Mouse (Mus musculus) forebrain, embryonic 14.5 days (tissue): ENCODE measurements at regions not wholly inside any gene's neighbourhood (a gene's known extent, or its start where the extent isn't known, plus 50 kb on each side); places are given as distances from the start of the nearest gene placed in this dataset.

Source experiments
- ATAC-seq: fragments of 200-750 bp; cut with Nextera tagmentation; 2 replicates; pipeline ENCODE4 v1.8.0; 2017; ENCODE audit warnings: mild to moderate bottlenecking, moderate library complexity
- DNase-seq: peaks from one replicate; pipeline ENCODE4 v3.0.0-alpha.2; 2015; ENCODE audit warnings: low spot score
- H3K27ac ChIP-seq: fragments of 300-500 bp; sonication (generic); 2 replicates; pipeline ENCODE4 v1.5.1; 2014; ENCODE audit warnings: low read depth, mild to moderate bottlenecking, control low read depth, low read length, moderate library complexity
- H3K27me3 ChIP-seq: fragments of 300-500 bp; sonication (generic); replicated peaks from 2 replicates; pipeline ENCODE4 v1.6.1; 2014; ENCODE audit warnings: low read length, control low read depth, mixed read lengths; ENCODE audit not compliant: control insufficient read depth, insufficient read depth
- H3K36me3 ChIP-seq: fragments of 300-500 bp; sonication (generic); 2 replicates; pipeline ENCODE4 v1.6.1; 2014; ENCODE audit warnings: low read length, control low read depth; ENCODE audit not compliant: control insufficient read depth, insufficient read depth
- H3K4me1 ChIP-seq: fragments of 300-500 bp; sonication (generic); 2 replicates; pipeline ENCODE4 v1.6.1; 2014; ENCODE audit warnings: antibody characterized with exemption, low read length, control low read depth; ENCODE audit not compliant: control insufficient read depth, insufficient read depth
- H3K4me2 ChIP-seq: fragments of 300-500 bp; sonication (generic); 2 replicates; pipeline ENCODE4 v1.6.1; 2014; ENCODE audit warnings: mild to moderate bottlenecking, control low read depth, low read length
- H3K4me3 ChIP-seq: fragments of 300-500 bp; sonication (generic); 2 replicates; pipeline ENCODE4 v1.5.1; 2014; ENCODE audit warnings: low read depth, low read length, control low read depth
- H3K9ac ChIP-seq: fragments of 300-500 bp; sonication (generic); 2 replicates; pipeline ENCODE4 v1.6.1; 2014; ENCODE audit warnings: mild to moderate bottlenecking, low read length, control low read depth, moderate library complexity
- H3K9me3 ChIP-seq: fragments of 300-500 bp; sonication (generic); replicated peaks from 2 replicates; pipeline ENCODE4 v1.6.1; 2016; ENCODE audit warnings: low read length, control low read depth, mixed read lengths; ENCODE audit not compliant: control insufficient read depth
- WGBS: fragments of 180-500 bp; shearing (Covaris S2); extraction: QIAGEN DNeasy Blood & Tissue Kit; methylation state at CpG from one replicate; pipeline ENCODE4 v1.1.7; 2014; 5-methylcytosine and 5-hydroxymethylcytosine counted together

DNA sequence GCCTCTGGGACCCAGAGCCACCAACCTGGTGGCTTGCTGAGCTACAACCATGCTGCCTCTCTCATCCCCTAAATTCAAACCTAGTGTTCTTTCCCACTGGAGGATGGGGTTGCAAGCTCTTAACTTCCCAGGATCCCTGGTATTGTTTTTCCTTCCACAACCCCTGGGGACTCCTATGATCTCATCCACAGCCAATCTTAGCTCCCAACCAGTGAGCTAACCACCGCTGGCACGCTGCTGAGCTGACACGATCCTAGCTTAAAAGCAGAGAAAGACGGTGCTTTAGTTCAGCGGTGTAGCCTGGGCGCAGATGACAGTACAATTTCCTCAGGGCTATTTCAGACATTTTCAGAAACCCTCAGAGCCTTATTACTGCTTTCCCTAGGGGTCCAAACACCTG lies 158.2 kb upstream of the Nectin1 start:
- Histone ChIP-seq H3K27me3 (no peaks in the 10 kb centered on the region), H3K4me1 (no peaks in the 10 kb centered on the region), H3K4me2 (no peak overlapping the region), H3K36me3 (no peaks in the 10 kb centered on the region), H3K9ac (no peak overlapping the region), H3K4me3 (no peak overlapping the region), H3K27ac (no peak overlapping the region), H3K9me3 (no peaks in the 10 kb centered on the region)
- DNase-seq = no peak
- ATAC-seq = no peak
- 55% methylated on average over 6 of the region's 6 CpGs for WGBS

DNA sequence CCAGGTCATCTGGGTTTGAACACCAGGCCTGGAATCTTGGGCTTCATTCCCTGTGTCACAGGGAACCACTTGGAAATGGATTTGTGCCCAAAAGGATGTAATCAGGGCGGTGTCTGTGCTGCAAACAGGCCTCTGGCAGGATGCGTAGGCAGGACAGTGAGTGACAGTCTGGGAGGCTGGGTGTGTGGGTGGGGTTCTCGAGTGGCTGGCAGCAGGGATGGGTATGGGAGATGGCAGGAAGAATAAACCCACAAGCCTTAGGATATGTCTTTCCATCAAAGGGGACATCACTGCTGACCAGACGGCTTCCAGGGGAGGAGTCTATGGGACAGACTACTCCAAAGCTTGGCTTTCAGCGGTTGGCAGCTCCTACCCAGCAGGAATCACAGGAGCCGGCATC lies 150.5 kb upstream of the Nectin1 start:
- Histone ChIP-seq H3K27me3 (no peaks in the 10 kb centered on the region), H3K9ac (no peak overlapping the region), H3K4me3 (no peak overlapping the region), H3K27ac (no peak overlapping the region), H3K4me2 (no peak overlapping the region), H3K9me3 (no peaks in the 10 kb centered on the region), H3K36me3 (no peaks in the 10 kb centered on the region), H3K4me1 (no peaks in the 10 kb centered on the region)
- WGBS = 76% methylated on average over 6 of the region's 6 CpGs
- no peak for DNase-seq
- no peak for ATAC-seq

DNA sequence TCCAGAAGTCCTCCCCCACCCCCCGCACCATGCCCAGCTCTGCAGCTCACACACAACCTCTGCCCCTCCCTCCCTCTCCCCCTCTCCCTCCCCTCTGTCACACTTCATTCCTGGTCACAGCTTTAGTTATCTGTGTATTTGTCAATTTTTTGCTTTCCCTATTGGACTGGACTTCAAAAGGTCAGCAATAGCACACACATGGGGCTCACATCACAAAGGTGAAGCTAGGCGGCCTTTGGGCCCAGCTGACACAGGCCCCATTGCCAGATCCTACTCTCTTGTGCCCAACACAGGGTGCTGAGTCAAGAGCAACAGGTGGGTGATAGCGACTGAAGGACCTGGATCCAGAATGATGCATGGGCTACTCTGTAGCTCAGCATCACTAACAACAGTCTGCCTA lies 149.0 kb upstream of the Nectin1 start:
- no peak for ATAC-seq
- WGBS = 89% methylated on average over 3 of the region's 3 CpGs
- no peak overlapping the region for H3K4me2 ChIP-seq
- no peaks in the 10 kb centered on the region for H3K36me3 ChIP-seq
- no peaks in the 10 kb centered on the region for H3K27me3 ChIP-seq
- H3K9ac ChIP-seq = no peak overlapping the region
- no peaks in the 10 kb centered on the region for H3K9me3 ChIP-seq
- no peak overlapping the region for H3K4me3 ChIP-seq
- DNase-seq = no peak
- H3K4me1 ChIP-seq = no peaks in the 10 kb centered on the region
- H3K27ac ChIP-seq = no peak overlapping the region

DNA sequence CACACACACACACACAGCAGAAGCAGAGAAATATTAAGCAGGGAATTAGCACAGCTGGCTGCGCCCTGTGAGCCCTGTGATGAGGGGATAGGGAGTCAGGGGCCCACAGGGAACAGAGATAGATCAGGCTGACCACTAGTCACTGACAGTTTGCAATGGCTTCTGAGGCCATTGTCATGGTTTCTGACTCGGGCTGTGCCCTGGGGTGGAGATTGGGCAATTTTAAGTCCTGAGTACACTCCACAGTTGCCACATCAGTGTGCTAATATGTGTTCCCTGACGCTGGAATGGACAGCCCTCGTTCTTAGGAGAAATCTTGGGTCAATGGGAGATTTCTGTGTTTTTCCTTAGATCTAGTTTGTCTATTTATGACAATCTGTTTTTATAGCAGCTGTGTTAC lies 148.3 kb upstream of the Nectin1 start:
- 79% methylated on average over 4 of the region's 4 CpGs for WGBS
- DNase-seq = no peak

DNA sequence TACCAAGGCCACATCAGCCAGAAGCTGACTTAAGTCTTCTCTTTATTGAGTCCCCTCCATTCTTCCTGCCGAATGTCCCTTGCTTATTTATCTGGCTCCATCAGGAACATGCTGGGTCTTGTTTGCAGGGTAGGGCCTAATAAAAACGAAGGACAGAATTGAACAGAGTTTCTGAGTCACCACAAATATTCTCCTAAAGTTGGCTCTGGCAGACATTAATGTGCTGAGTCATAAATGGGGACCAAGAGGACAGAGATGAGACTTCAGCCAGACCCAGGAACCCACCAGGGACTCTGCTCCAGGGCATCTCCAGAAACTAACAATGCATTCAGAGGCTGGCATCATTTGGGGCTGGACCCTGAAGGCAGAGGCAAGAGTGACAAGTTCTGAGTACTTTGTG lies 143.4 kb upstream of the Nectin1 start:
- no peak for ATAC-seq
- no peak overlapping the region for H3K4me3 ChIP-seq
- H3K27ac ChIP-seq = no peak overlapping the region
- H3K9me3 ChIP-seq = no peaks in the 10 kb centered on the region; the same call in 1 of the 2 replicates
- 78% methylated on average over 2 of the region's 2 CpGs for WGBS
- H3K27me3 ChIP-seq = no peaks in the 10 kb centered on the region
- H3K4me2 ChIP-seq = no peak overlapping the region
- no peaks in the 10 kb centered on the region for H3K4me1 ChIP-seq
- H3K36me3 ChIP-seq = no peaks in the 10 kb centered on the region
- H3K9ac ChIP-seq = no peak overlapping the region
- no peak for DNase-seq

More for the DNA sequence above, 148.3 kb upstream of the Nectin1 start:
- no peaks in the 10 kb centered on the region for H3K9me3 ChIP-seq
- H3K36me3 ChIP-seq = no peaks in the 10 kb centered on the region
- ATAC-seq = no peak
- no peak overlapping the region for H3K27ac ChIP-seq
- H3K4me3 ChIP-seq = no peak overlapping the region
- no peaks in the 10 kb centered on the region for H3K4me1 ChIP-seq
- no peaks in the 10 kb centered on the region for H3K27me3 ChIP-seq
- H3K4me2 ChIP-seq = no peak overlapping the region
- no peak overlapping the region for H3K9ac ChIP-seq

DNA sequence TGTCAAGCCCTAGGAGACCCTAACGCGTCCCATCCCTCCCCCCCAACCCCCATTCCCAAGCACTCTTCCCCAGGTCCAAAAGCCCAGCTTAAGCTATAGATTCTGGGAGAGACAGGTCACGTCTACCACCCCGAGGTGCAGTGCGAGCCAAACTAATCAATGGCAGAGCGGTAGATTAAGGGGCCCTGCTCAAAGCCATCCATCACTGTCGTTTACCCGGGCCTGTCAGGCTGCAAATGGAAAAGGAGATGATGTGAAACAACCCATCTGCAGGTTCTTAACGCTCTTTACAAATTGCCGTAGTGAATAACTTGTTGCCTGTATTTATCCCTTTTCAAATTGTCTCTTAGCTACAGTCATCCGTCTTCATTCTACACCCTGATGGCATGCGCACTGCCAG lies 126.2 kb upstream of the Nectin1 start:
- Histone ChIP-seq H3K27ac (no peak overlapping the region), H3K9me3 (no peaks in the 10 kb centered on the region), H3K4me1 (no peaks in the 10 kb centered on the region), H3K4me2 (no peak overlapping the region), H3K9ac (no peak overlapping the region), H3K36me3 (no peaks in the 10 kb centered on the region), H3K27me3 (no peaks in the 10 kb centered on the region), H3K4me3 (no peak overlapping the region)
- WGBS = 26% methylated on average over 12 of the region's 12 CpGs
- ATAC-seq = no peak
- peak; percentile 22 for DNase-seq

DNA sequence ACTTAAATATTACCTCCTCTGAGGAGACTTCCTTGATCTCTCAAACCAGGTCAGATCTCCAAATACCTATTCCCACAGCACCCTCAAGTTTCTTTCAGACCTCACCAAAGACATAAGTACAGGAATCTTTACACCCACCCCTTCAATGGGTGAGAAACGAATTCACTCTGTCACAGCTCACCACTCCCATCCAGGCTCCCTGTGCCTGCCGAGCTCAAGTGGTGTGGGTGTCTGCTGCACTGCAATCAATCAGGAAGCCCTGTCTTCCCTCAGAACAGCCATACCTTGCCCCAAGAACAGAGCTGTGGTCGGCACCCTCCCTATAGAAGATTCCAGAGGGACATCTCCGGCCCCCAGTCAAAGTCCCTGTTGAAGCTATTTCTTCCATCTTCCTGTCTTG lies 116.2 kb upstream of the Nectin1 start:
- Histone ChIP-seq H3K9me3 (no peaks in the 10 kb centered on the region), H3K27ac (no peak overlapping the region), H3K9ac (no peak overlapping the region), H3K4me1 (no peaks in the 10 kb centered on the region), H3K36me3 (no peaks in the 10 kb centered on the region), H3K4me3 (no peak overlapping the region), H3K4me2 (no peak overlapping the region), H3K27me3 (no peaks in the 10 kb centered on the region)
- WGBS = 79% methylated on average over 4 of the region's 4 CpGs
- DNase-seq (no peak), ATAC-seq (no peak)

DNA sequence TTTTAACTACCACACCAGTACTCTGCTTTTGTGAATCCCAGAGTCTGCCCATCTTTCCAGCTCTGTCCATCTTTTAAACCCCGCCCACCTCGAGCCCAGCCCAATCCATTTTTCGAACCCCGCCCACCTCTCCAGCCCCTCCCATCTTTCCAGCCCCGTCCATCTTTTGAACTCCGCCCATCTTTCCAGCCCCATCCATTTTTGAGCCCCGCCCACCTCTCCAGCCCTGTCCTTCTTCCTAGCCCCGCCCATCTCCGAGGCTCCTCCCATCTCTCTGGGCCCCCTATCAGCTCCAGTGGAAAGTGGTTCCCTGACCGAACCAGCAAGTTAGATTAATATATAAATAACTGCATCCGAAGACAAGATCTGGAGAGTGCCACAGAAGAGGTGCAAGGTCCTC lies 115.0 kb upstream of the Nectin1 start:
- Histone ChIP-seq H3K27me3 (no peaks in the 10 kb centered on the region), H3K4me3 (no peak overlapping the region), H3K9me3 (no peaks in the 10 kb centered on the region), H3K27ac (no peak overlapping the region), H3K9ac (no peak overlapping the region), H3K36me3 (no peaks in the 10 kb centered on the region), H3K4me2 (no peak overlapping the region), H3K4me1 (no peaks in the 10 kb centered on the region)
- DNase-seq (no peak), ATAC-seq (no peak)
- WGBS = 54% methylated on average over 11 of the region's 11 CpGs

DNA sequence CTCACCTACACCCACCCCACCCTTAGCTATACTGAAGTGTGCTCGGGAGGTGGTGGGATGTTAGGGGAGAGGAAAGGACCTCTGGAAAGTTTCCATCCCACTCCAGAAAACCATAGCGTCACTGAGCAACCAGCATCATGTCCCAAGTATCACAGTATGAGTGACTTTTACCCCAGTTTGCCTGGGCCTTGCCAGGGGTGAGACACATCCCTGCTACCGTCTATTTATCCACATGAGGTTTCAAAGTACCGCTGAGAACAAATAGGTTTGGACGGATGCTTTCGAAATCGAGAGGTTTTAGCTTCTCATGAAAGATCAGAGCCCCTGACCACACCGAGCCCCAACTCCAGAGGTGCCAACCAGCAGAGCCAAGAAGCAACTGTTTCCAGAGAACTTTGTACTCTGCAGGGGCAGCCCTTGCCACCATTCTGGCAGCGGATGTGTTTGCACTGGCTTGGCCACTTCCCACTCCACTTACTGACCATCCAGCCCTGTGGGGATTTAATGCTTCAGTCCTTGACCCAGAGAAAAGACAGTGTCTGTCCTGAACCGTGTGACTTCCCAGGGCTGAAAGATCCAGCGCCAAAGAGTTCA lies 107.3 kb upstream of the Nectin1 start:
- Histone ChIP-seq H3K36me3 (no peaks in the 10 kb centered on the region), H3K4me1 (no peaks in the 10 kb centered on the region), H3K9ac (no peak overlapping the region), H3K27ac (no peak overlapping the region), H3K4me3 (no peak overlapping the region), H3K9me3 (no peaks in the 10 kb centered on the region), H3K27me3 (no peaks in the 10 kb centered on the region), H3K4me2 (no peak overlapping the region)
- no peak for DNase-seq
- WGBS = 87% methylated on average over 11 of the region's 11 CpGs
- no peak for ATAC-seq
